Mouse (Mus musculus) ES-E14 (cell line): Measurements from ENCODE around the gene Spry1.

Experiments used
- HCFC1 ChIP-seq: IDR thresholded peaks from 2 replicates; pipeline ENCODE4 v1.6.1; 2012; ENCODE audit warnings: low read length, inconsistent platforms, borderline replicate concordance; ENCODE audit not compliant: insufficient read depth
- ZNF384 ChIP-seq: IDR thresholded peaks from 2 replicates; pipeline ENCODE4 v1.6.1; 2012; ENCODE audit warnings: low read depth, low read length, inconsistent platforms

GRCm38 (mm10) chr3:37610670-37611069, 29.1 kb upstream of the Spry1 start:
- TF ChIP-seq ZNF384 (no peak), HCFC1 (no peak)
